Mouse (Mus musculus) megakaryocyte, embryonic 14.5 days (primary cell): ENCODE data around the gene Atg4b. TPM values are rescaled to one million over a fixed set of nuclear protein-coding genes. Genes with fewer than 3 reads are reported as not detected.

Source experiments
- H3K27me3 ChIP-seq: replicated peaks from 2 replicates; pipeline ENCODE3; 2012; ENCODE audit warnings: inconsistent platforms
- H3K36me3 ChIP-seq: replicated peaks from 2 replicates; pipeline ENCODE3; 2012; ENCODE audit warnings: low read length, inconsistent platforms, mixed read lengths
- H3K4me1 ChIP-seq: 2 replicates; pipeline ENCODE4 v1.6.1; 2012; ENCODE audit warnings: inconsistent platforms
- H3K4me3 ChIP-seq: replicated peaks from 2 replicates; pipeline ENCODE3; 2012; ENCODE audit warnings: moderate library complexity, mild to moderate bottlenecking, inconsistent platforms
- H3K9me3 ChIP-seq: 2 replicates; pipeline ENCODE4 v1.6.1; 2012; ENCODE audit warnings: inconsistent platforms
- FLI1 ChIP-seq: IDR thresholded peaks from 2 replicates; pipeline ENCODE4 v1.6.1; 2012; ENCODE audit warnings: low read length, inconsistent platforms, mixed read lengths
- GATA1 ChIP-seq: IDR thresholded peaks from 3 replicates; pipeline ENCODE4 v1.6.1; 2012; ENCODE audit warnings: mixed read lengths, low read length, inconsistent platforms, borderline replicate concordance
- polyA plus RNA-seq: library from polyadenylated mRNA; stranded (reverse); fragments of >175 nt; gene quantifications from 2 replicates; pipeline ENCODE4 v1.2.3, GENCODE M21; 2012; ENCODE audit warnings: low replicate concordance; ENCODE audit not compliant: insufficient read depth

Atg4b gene
- 2.2 and 7.0 TPM in 2 replicates for polyA plus RNA-seq

- no peak within 1 kb of the TSS for H3K4me3 ChIP-seq
- H3K27me3 ChIP-seq = no peaks in the 10 kb centered on the region
- no peak for TF ChIP-seq FLI1
- no peak for TF ChIP-seq GATA1
- peaks cover 42% of the 10 kb centered on the region for H3K4me1 ChIP-seq
- H3K9me3 ChIP-seq = no peaks in the 10 kb centered on the region
- peaks cover 25% of the 10 kb centered on the region for H3K36me3 ChIP-seq
Observed at GRCm38 (mm10) chr1:93751290-93751689, at the start of gene Atg4b. Gene Atg4b, plus strand, starts transcription at chr1:93751500.

- Histone ChIP-seq H3K4me3 (no peak overlapping the region), H3K36me3 (peaks cover 34% of the 10 kb centered on the region), H3K27me3 (peaks cover 2% of the 10 kb centered on the region), H3K9me3 (no peaks in the 10 kb centered on the region), H3K4me1 (peaks cover 13% of the 10 kb centered on the region)
- TF ChIP-seq GATA1 = no peak
- TF ChIP-seq FLI1 = no peak
Observed at GRCm38 (mm10) chr1:93702106-93702505, 49.2 kb upstream of the Atg4b start.

GRCm38 (mm10) chr1:93703472-93704048 lies 47.7 kb upstream of the Atg4b start:
- no peak overlapping the region for H3K4me3 ChIP-seq
- H3K27me3 ChIP-seq = peaks cover 2% of the 10 kb centered on the region
- peaks cover 35% of the 10 kb centered on the region for H3K36me3 ChIP-seq
- peaks cover 6% of the 10 kb centered on the region for H3K4me1 ChIP-seq
- no peaks in the 10 kb centered on the region for H3K9me3 ChIP-seq
- TF ChIP-seq FLI1 (no peak), GATA1 (no peak)

- no peaks in the 10 kb centered on the region for H3K9me3 ChIP-seq
- peak overlapping the region; percentile 11 for H3K4me3 ChIP-seq
- no peak for TF ChIP-seq FLI1
- no peak for TF ChIP-seq GATA1
- peaks cover 35% of the 10 kb centered on the region for H3K36me3 ChIP-seq
- H3K4me1 ChIP-seq = peaks cover 4% of the 10 kb centered on the region
- no peaks in the 10 kb centered on the region for H3K27me3 ChIP-seq
Observed at GRCm38 (mm10) chr1:93704341-93704740, 47.0 kb upstream of the Atg4b start.

GRCm38 (mm10) chr1:93705389-93705788 lies 45.9 kb upstream of the Atg4b start:
- Histone ChIP-seq H3K9me3 (no peaks in the 10 kb centered on the region), H3K27me3 (no peaks in the 10 kb centered on the region), H3K4me1 (peaks cover 4% of the 10 kb centered on the region), H3K4me3 (no peak overlapping the region), H3K36me3 (peaks cover 35% of the 10 kb centered on the region)
- TF ChIP-seq GATA1 (no peak), FLI1 (no peak)

- Histone ChIP-seq H3K4me3 (no peak overlapping the region), H3K36me3 (peaks cover 73% of the 10 kb centered on the region), H3K9me3 (no peaks in the 10 kb centered on the region), H3K4me1 (no peaks in the 10 kb centered on the region; the same call in none of the 2 replicates), H3K27me3 (no peaks in the 10 kb centered on the region)
- TF ChIP-seq FLI1 = no peak
- no peak for TF ChIP-seq GATA1
Observed at GRCm38 (mm10) chr1:93716166-93716565, 35.1 kb upstream of the Atg4b start.

GRCm38 (mm10) chr1:93721557-93721956 lies 29.7 kb upstream of the Atg4b start:
- H3K4me3 ChIP-seq = no peak overlapping the region
- no peaks in the 10 kb centered on the region for H3K27me3 ChIP-seq
- H3K36me3 ChIP-seq = peaks cover 57% of the 10 kb centered on the region
- peaks cover 4% of the 10 kb centered on the region for H3K4me1 ChIP-seq
- no peaks in the 10 kb centered on the region for H3K9me3 ChIP-seq
- no peak for TF ChIP-seq GATA1
- TF ChIP-seq FLI1 = no peak

- Histone ChIP-seq H3K4me3 (no peak overlapping the region), H3K4me1 (peaks cover 13% of the 10 kb centered on the region), H3K9me3 (no peaks in the 10 kb centered on the region), H3K36me3 (peaks cover 37% of the 10 kb centered on the region), H3K27me3 (no peaks in the 10 kb centered on the region)
- TF ChIP-seq FLI1 = no peak
- no peak for TF ChIP-seq GATA1
Observed at GRCm38 (mm10) chr1:93724623-93725022, 26.7 kb upstream of the Atg4b start.

- Histone ChIP-seq H3K9me3 (no peaks in the 10 kb centered on the region), H3K4me1 (peaks cover 16% of the 10 kb centered on the region), H3K4me3 (no peak overlapping the region), H3K36me3 (peaks cover 29% of the 10 kb centered on the region), H3K27me3 (no peaks in the 10 kb centered on the region)
- TF ChIP-seq FLI1 (no peak), GATA1 (no peak)
Observed at GRCm38 (mm10) chr1:93725665-93726064, 25.6 kb upstream of the Atg4b start.

- no peak for TF ChIP-seq FLI1
- no peak for TF ChIP-seq GATA1
- Histone ChIP-seq H3K36me3 (peaks cover 25% of the 10 kb centered on the region), H3K9me3 (no peaks in the 10 kb centered on the region), H3K27me3 (no peaks in the 10 kb centered on the region), H3K4me1 (peaks cover 18% of the 10 kb centered on the region), H3K4me3 (no peak overlapping the region)
Observed at GRCm38 (mm10) chr1:93726116-93726515, 25.2 kb upstream of the Atg4b start.
